Mouse (Mus musculus) MEL (cell line): ENCODE results near the gene Tnfsf14. TPM values are rescaled to one million over a fixed set of nuclear protein-coding genes. Genes with fewer than 3 reads are reported as not detected.

Source experiments
- DNase-seq: peaks from one replicate; pipeline ENCODE4 v3.0.0; 2011; ENCODE audit warnings: low read depth, low spot score
- H3K27ac ChIP-seq: 2 replicates; pipeline ENCODE4 v1.5.1; 2012; ENCODE audit warnings: low read depth, mild to moderate bottlenecking, control low read depth, low read length, moderate library complexity; ENCODE audit not compliant: control insufficient read depth
- H3K27me3 ChIP-seq, 2 experiments: fragments of 150-350 bp in 1 of 2; sonication (generic) in 1 of 2; 2 replicates each; pipeline ENCODE4 v1.6.1; 2012; ENCODE audit warnings: low read length in 2 of 2, mild to moderate bottlenecking in 2 of 2, improper control_type of control experiment in 1 of 2, moderate library complexity in 1 of 2; ENCODE audit not compliant: insufficient read depth in 2 of 2, control insufficient read depth in 1 of 2
- H3K36me3 ChIP-seq, 2 experiments: 2 replicates each; pipeline ENCODE4 v1.6.1; 2012 to 2014; ENCODE audit warnings: low read length in 2 of 2, improper control_type of control experiment in 1 of 2, inconsistent platforms in 1 of 2, mild to moderate bottlenecking in 1 of 2; ENCODE audit not compliant: insufficient read depth in 2 of 2, control insufficient read depth in 1 of 2
- H3K4me1 ChIP-seq, 2 experiments: fragments of 150-350 bp in 1 of 2; sonication (generic) in 1 of 2; 2 replicates each; pipeline ENCODE4 v1.6.1; 2012; ENCODE audit warnings: low read length in 2 of 2, improper control_type of control experiment in 1 of 2, mild to moderate bottlenecking in 1 of 2; ENCODE audit not compliant: insufficient read depth in 2 of 2, control insufficient read depth in 1 of 2
- H3K4me3 ChIP-seq, 2 experiments: fragments of 150-350 bp in 1 of 2; sonication (generic) in 1 of 2; 2 replicates each; pipeline ENCODE4 v1.5.1; 2012; ENCODE audit warnings: low read depth in 2 of 2, low read length in 2 of 2, mild to moderate bottlenecking in 2 of 2, moderate library complexity in 2 of 2, control low read depth in 1 of 2, improper control_type of control experiment in 1 of 2; ENCODE audit not compliant: control insufficient read depth in 1 of 2, insufficient read depth in 1 of 2
- H3K79me2 ChIP-seq: 2 replicates; pipeline ENCODE4 v1.6.1; 2012; ENCODE audit warnings: mild to moderate bottlenecking, low read length, moderate library complexity; ENCODE audit not compliant: control insufficient read depth, poor library complexity, insufficient read depth
- H3K9ac ChIP-seq: 2 replicates; pipeline ENCODE4 v1.6.1; 2012; ENCODE audit warnings: low read depth, mild to moderate bottlenecking, control low read depth, low read length, moderate library complexity; ENCODE audit not compliant: control insufficient read depth, poor library complexity, severe bottlenecking
- H3K9me3 ChIP-seq: fragments of 150-350 bp; sonication (generic); replicated peaks from 2 replicates; pipeline ENCODE4 v1.6.1; 2012; ENCODE audit warnings: mild to moderate bottlenecking, low read length, improper control_type of control experiment, moderate library complexity; ENCODE audit not compliant: insufficient read depth
- CHD1 ChIP-seq: IDR thresholded peaks from 2 replicates; pipeline ENCODE4 v1.6.1; 2012; ENCODE audit warnings: low read depth, mild to moderate bottlenecking, inconsistent platforms, low read length, improper control_type of control experiment
- CTCF ChIP-seq, 3 experiments: IDR thresholded peaks in 2 of 3; conservative IDR thresholded peaks in 1 of 3; 2 replicates each; pipeline ENCODE4 v1.5.1; 2011 to 2012; ENCODE audit warnings: low read length in 3 of 3, low read depth in 2 of 3, mild to moderate bottlenecking in 2 of 3, improper control_type of control experiment in 1 of 3, inconsistent platforms in 1 of 3, mixed read lengths in 1 of 3, moderate library complexity in 1 of 3; ENCODE audit not compliant: control insufficient read depth in 1 of 3, insufficient read depth in 1 of 3, poor library complexity in 1 of 3, severe bottlenecking in 1 of 3
- E2F4 ChIP-seq: IDR thresholded peaks from 2 replicates; pipeline ENCODE4 v1.6.1; 2011; ENCODE audit warnings: low read depth, low read length, improper control_type of control experiment, borderline replicate concordance
- ETS1 ChIP-seq: IDR thresholded peaks from 2 replicates; pipeline ENCODE4 v1.6.1; 2012; ENCODE audit warnings: low read depth, mild to moderate bottlenecking, inconsistent platforms, low read length, improper control_type of control experiment, moderate library complexity
- JUND ChIP-seq: IDR thresholded peaks from 2 replicates; pipeline ENCODE4 v1.6.1; 2011; ENCODE audit warnings: low read depth, mild to moderate bottlenecking, improper control_type of control experiment, low read length
- KAT2A ChIP-seq: conservative IDR thresholded peaks from 2 replicates; pipeline ENCODE4 v1.6.1; 2012; ENCODE audit warnings: low read depth, low read length, improper control_type of control experiment, inconsistent platforms
- MAX ChIP-seq: IDR thresholded peaks from 2 replicates; pipeline ENCODE4 v1.6.1; 2011; ENCODE audit warnings: low read length, improper control_type of control experiment
- MEF2A ChIP-seq: IDR thresholded peaks from 2 replicates; pipeline ENCODE4 v1.6.1; 2014; ENCODE audit warnings: low read depth, mild to moderate bottlenecking, inconsistent platforms, low read length, improper control_type of control experiment; ENCODE audit not compliant: poor library complexity, insufficient replicate concordance, severe bottlenecking; ENCODE audit errors: extremely low read depth
- MXI1 ChIP-seq: IDR thresholded peaks from 2 replicates; pipeline ENCODE4 v1.6.1; 2011; ENCODE audit warnings: mild to moderate bottlenecking, low read depth, low read length, improper control_type of control experiment
- MYC ChIP-seq: IDR thresholded peaks from 2 replicates; pipeline ENCODE4 v1.6.1; 2011; ENCODE audit warnings: low read depth, mild to moderate bottlenecking, low read length, improper control_type of control experiment, moderate library complexity
- NRF1 ChIP-seq: IDR thresholded peaks from 2 replicates; pipeline ENCODE4 v1.6.1; 2014; ENCODE audit warnings: low read depth, mild to moderate bottlenecking, inconsistent platforms, low read length, improper control_type of control experiment, moderate library complexity; ENCODE audit not compliant: poor library complexity, insufficient read depth, severe bottlenecking
- POLR2AphosphoS2 ChIP-seq: IDR thresholded peaks from 2 replicates; pipeline ENCODE4 v1.6.1; 2011; ENCODE audit warnings: low read length, improper control_type of control experiment
- POLR2AphosphoS5 ChIP-seq: IDR thresholded peaks from 2 replicates; pipeline ENCODE4 v1.6.1; 2012; ENCODE audit warnings: low read depth, borderline replicate concordance, mild to moderate bottlenecking, inconsistent platforms, low read length, moderate library complexity, mixed read lengths
- RAD21 ChIP-seq: IDR thresholded peaks from 2 replicates; pipeline ENCODE4 v1.6.1; 2011; ENCODE audit warnings: mild to moderate bottlenecking, low read depth, low read length, improper control_type of control experiment
- TAL1 ChIP-seq: IDR thresholded peaks from 2 replicates; pipeline ENCODE4 v1.6.1; 2012; ENCODE audit warnings: mild to moderate bottlenecking, inconsistent platforms, low read length, moderate library complexity, mixed read lengths
- USF1 ChIP-seq: IDR thresholded peaks from 2 replicates; pipeline ENCODE4 v1.6.1; 2014; ENCODE audit warnings: low read depth, mild to moderate bottlenecking, inconsistent platforms, low read length, improper control_type of control experiment, moderate library complexity
- USF2 ChIP-seq, 2 experiments: IDR thresholded peaks; 2 replicates each; pipeline ENCODE4 v1.6.1; 2011 to 2012; ENCODE audit warnings: improper control_type of control experiment in 2 of 2, low read length in 2 of 2, borderline replicate concordance in 1 of 2, inconsistent platforms in 1 of 2, low read depth in 1 of 2, mild to moderate bottlenecking in 1 of 2; ENCODE audit not compliant: insufficient read depth in 1 of 2
- ZNF384 ChIP-seq: IDR thresholded peaks from 2 replicates; pipeline ENCODE4 v1.6.1; 2012; ENCODE audit warnings: low read depth, mild to moderate bottlenecking, inconsistent platforms, low read length, improper control_type of control experiment
- polyA plus RNA-seq, 2 experiments: library from polyadenylated mRNA; stranded (reverse) in 1 of 2; unstranded in 1 of 2; fragments of >175 nt in 1 of 2; fragments of >200 nt in 1 of 2; gene quantifications; 2 replicates each; pipeline versions ENCODE4 v1.2.1 to v1.2.4; 2012; ENCODE audit warnings: low replicate concordance in 2 of 2, low read depth in 1 of 2; ENCODE audit not compliant: insufficient read length in 2 of 2, insufficient read depth in 1 of 2, missing spikeins in 1 of 2
- total RNA-seq: library from RNA; depleted of rRNA; stranded (reverse); fragments of 300-350 nt; gene quantifications from 2 replicates; pipeline ENCODE4 v1.2.3, GENCODE M21; 2012

The Tnfsf14 gene
- total and polyA plus RNA-seq, 3 experiments, result not detected

DNA sequence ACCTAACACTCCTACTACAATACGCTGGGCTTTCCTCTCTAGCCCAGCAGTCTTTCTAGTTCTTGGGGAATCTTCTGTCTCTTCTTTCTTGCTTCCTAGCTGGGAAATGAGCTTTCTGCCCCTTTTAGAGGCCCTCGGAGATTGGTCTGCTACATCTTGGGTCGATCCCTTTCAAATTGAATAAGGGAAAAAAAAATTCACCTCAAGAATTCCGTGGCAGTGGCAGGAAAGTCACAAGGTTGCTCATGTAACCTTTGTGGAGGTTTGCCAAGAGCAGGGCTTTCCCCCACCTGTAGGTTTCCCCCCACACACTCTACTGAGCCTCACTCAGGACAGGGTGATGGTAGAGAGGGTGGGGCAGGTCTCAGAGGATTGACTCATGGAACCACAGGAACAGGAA is 40.2 kb downstream of the Tnfsf14 start:
- no peak for TF ChIP-seq POLR2AphosphoS2
- TF ChIP-seq JUND, result no peak
- no peak for TF ChIP-seq USF2 (IDR thresholded peaks at IDR 0.05; ENCODE audit: borderline replicate concordance in 1 of 2, insufficient read depth in 1 of 2, low read depth in 1 of 2, low read length in 2 of 2)
- no peak for TF ChIP-seq MEF2A
- TF ChIP-seq KAT2A, result no peak
- Histone ChIP-seq H3K79me2 (no peaks in the 10 kb centered on the region), H3K4me3 (no peak overlapping the region), H3K27me3 (no peaks in the 10 kb centered on the region; a peak in 2 of 4 replicates), H3K9me3 (no peaks in the 10 kb centered on the region), H3K27ac (no peak overlapping the region), H3K9ac (no peak overlapping the region), H3K36me3 (no peaks in the 10 kb centered on the region), H3K4me1 (no peaks in the 10 kb centered on the region)
- DNase-seq, result no peak

GRCm38 (mm10) chr17:57153006-57153405 is 41.0 kb downstream of the Tnfsf14 start:
- Histone ChIP-seq H3K36me3 (no peaks in the 10 kb centered on the region), H3K9me3 (no peaks in the 10 kb centered on the region), H3K4me1 (no peaks in the 10 kb centered on the region), H3K9ac (no peak overlapping the region), H3K27me3 (peaks cover 0 to 2% of the 10 kb centered on the region in 2 experiments; a peak in 2 of 4 replicates), H3K27ac (no peak overlapping the region), H3K4me3 (no peak overlapping the region), H3K79me2 (no peaks in the 10 kb centered on the region)
- TF ChIP-seq POLR2AphosphoS5 (no peak), RAD21 (no peak), TAL1 (no peak), MXI1 (no peak), E2F4 (no peak), NRF1 (no peak), ZNF384 (no peak), ETS1 (no peak), USF1 (no peak), MYC (no peak), MEF2A (no peak), POLR2AphosphoS2 (no peak), CHD1 (no peak), MAX (no peak), CTCF (IDR thresholded peaks at IDR 0.05 in 2 of 3, conservative IDR thresholded peaks at IDR 0.05 in 1 of 3; ENCODE audit: control insufficient read depth in 1 of 3, insufficient read depth in 1 of 3, low read depth in 2 of 3, low read length in 3 of 3, poor library complexity in 1 of 3, severe bottlenecking in 1 of 3) (no peak)
- DNase-seq, result no peak
